Mouse (Mus musculus) cerebellum, adult 11-12 months (tissue): ENCODE results near the gene Zfp719.

ENCODE experiments used
- DNase-seq: peaks from one replicate; pipeline ENCODE4 v3.0.0; 2022

Gene Zfp719

DNA sequence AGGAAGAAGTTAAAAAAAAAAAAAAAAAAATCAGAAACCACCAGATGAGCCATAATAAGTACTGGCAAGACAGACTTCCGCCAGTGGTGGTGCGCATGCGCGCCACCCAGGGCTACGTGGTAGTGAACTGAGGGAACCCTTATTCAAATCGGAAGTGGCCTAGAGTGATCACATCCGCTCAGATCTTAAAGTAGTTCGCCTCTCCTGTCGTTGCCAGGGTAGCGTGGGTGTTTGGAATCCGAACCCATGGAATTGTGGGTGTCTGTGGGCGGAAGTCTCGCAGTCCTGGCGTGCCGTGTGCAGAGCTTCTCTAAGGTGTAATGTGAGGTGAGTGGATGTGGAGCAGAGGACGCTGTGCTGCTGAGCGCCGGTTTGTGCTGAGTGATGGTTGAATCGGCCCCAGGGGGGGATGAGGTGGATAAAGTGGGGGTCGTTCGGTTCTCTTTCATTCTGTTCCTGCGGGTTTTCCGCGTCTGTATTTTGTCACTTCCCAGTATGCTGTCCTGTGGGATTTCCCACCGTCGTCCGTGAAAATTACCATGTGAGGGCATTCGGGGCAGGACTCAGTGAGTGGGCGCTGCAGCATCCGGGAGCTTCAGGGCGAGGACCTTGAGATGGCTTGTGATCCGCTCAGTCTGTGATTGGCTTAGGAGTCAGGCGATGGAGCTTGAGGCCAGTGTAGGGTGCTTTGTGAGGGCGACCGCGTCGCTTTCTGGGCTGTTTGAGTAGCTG lies at the start of gene Zfp719:
Gene Zfp719 (plus strand): TSS at position 171 of the 732 bp plus-strand sequence.
- peak; percentile 96 for DNase-seq

- DNase-seq: no peak
Observed at GRCm38 (mm10) chr7:43530216-43530785, 49.1 kb upstream of the Zfp719 start.

DNA sequence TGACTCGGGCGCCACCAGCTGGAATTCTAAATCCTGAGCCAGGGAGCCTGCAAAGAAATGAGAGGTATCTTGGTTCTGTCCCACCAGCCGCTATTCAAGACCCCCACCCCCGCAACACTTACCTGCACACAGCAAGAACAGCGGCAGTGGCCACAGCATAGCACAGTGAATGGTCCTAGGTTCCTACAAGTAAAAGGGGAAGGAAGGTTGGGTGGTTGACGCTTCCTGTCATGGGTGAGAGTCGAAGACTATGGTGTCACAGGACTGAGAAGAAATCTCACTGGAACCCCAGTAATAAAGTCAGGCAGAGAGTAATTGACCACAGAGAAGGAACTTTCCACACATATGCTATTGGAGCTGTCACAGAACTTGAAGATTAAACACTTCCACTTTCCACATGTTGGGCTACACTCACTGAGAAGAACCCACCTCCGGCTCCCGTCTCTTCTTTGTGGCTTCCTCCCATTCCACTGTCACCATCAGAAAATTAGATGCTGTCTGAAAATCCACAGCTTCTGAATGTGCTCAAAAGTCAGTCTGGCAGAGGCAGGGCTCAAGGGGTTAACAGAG lies 46.4 kb upstream of the Zfp719 start:
- no peak for DNase-seq

DNA sequence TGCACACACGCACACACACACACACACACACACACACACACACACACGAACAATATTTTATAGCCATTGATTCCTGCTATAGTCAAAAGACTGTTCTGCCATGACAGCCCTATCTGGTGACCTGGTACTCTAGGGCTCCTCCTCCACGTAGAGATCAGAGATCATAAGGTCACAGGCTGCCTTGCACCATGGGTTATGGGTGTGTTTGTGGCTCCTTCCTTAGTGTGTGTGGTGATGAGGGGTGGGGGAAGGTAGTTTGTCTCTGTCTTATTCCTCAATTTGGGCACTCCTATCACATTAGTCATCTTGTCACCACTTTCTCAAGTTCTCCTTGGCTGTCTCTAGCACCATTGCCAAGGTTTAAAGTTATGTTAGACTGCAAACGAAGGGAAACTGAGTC lies 40.9 kb upstream of the Zfp719 start:
- DNase-seq: no peak

GRCm38 (mm10) chr7:43544225-43544977 lies 35.0 kb upstream of the Zfp719 start, which contains the start of gene Cd33:
Gene Cd33 (minus strand): TSS chr7:43544428.
- no peak for DNase-seq

GRCm38 (mm10) chr7:43545656-43546545 lies 33.5 kb upstream of the Zfp719 start:
- no peak for DNase-seq

DNA sequence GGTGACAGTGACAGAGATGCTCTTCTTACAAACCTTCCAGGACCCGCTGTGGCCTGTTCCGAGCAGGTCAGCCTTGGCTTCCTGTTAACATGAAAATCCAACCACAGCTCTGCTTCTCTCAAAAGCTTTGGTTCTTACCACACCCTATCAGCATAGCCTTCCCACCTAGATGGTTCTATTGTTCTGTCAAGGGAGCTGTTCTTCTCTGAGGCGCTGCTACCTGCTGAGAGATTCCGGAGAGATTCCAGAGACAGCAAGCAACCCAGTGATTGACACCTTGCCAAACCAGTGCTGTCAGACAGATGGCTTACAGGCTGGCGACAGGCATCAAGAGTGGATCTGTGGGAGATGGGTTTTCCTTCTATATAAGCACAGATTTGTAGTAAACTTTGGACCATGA lies 31.7 kb upstream of the Zfp719 start:
- DNase-seq: peak; percentile 81

DNA sequence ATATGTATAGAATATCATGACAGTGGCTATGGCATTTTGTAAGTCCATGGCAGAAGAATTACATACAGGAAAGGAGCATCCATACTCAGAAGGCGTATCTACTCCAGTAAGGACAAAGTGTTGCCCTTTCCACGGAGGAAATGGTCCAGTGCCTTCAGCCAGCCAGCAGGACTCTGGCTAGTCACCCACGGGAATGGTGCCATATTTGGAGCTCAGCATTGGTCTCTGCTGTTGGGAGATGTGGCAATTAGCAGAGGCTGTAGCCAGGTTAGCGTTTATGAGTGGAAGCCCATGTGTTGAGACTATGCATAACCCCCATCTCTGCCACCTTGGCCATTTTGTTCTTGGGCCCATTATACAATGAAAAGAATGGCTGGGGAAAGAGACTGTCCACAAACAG lies 31.2 kb upstream of the Zfp719 start:
- peak; percentile 51 for DNase-seq

GRCm38 (mm10) chr7:43553153-43553552 lies 26.3 kb upstream of the Zfp719 start:
- DNase-seq: no peak

DNA sequence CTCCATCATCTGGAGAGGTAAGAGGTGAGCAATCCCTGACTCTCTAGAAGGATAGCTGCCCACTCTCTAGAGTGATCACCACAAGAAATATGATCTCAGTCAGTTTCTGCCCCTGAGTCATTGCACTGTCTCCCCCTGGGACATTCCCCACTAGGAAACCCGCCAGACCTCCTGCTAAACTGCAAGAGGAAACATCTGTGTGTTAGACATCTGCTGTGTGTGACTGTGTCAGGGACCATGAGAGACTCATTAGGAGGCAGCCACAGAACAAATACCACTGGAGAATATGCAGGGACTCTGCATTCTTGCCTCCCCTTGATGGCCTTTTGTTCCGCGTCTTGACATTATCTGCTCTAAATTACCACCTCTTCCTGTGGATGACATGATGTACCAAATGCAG lies 24.9 kb upstream of the Zfp719 start:
- DNase-seq: no peak

GRCm38 (mm10) chr7:43555351-43555750 lies 24.1 kb upstream of the Zfp719 start:
- no peak for DNase-seq

DNA sequence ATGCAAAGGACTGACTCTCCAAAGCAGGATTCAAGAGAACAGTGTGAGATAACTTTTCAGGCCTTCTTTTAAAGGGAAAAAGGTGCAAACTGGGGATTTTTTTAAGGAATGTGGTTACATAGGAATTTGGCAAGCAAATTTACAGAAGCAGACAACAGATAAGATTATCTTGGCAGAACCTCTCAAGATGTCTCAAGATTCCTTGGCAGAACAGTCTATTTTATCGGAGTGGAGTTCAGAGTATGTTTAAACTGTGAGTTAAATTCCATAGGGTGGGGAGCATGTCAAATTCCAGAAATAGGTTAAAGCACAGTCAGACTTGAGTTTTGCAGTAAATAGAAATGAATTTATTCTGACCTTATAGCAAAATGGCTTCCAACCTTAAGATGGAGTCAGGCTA lies 22.5 kb upstream of the Zfp719 start:
- DNase-seq: no peak

DNA sequence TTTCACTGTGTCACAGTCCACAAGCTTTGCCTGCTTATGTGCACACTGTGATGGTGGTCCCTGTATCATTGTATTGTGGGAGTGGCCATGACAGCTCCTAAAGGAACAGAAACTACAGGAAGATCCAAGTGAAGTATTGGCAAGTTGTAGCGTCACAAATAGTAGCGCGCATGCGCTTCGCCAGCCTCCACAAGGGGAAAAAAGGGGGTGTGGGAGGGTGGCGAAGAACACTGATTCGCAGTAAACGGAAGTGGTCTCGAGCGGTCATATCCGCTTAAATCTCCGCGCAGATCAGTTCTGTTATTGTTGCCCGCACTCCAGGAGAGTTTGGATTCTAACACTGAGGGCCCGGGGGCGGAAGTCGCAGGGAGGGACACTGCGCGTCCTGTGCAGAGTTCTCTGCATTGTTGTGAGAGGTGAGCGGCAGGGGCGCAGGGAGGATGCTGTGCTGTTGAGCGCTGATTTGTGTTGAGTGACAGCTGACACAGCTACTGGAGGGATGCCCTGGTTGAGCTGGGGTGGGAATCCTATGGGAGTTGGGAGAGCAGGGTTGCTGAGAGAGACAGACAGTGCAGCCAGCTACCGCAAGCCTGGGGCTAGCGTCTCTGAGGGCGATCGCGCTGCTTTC lies 17.3 kb upstream of the Zfp719 start, which contains the start of gene Zfp658:
Gene Zfp658 (plus strand): TSS at position 251 of the 628 bp plus-strand sequence.
- DNase-seq: peak; percentile 86

GRCm38 (mm10) chr7:43562651-43563070 lies 16.7 kb upstream of the Zfp719 start:
- no peak for DNase-seq

GRCm38 (mm10) chr7:43563300-43563699 lies 16.1 kb upstream of the Zfp719 start:
- no peak for DNase-seq

- no peak for DNase-seq
Observed at GRCm38 (mm10) chr7:43571216-43571615, 8.2 kb upstream of the Zfp719 start.

- peak; percentile 51 for DNase-seq
Observed at GRCm38 (mm10) chr7:43580526-43580925, 1.1 kb downstream of the Zfp719 start.

- DNase-seq: no peak
Observed at GRCm38 (mm10) chr7:43584790-43585189, 5.4 kb downstream of the Zfp719 start.

DNA sequence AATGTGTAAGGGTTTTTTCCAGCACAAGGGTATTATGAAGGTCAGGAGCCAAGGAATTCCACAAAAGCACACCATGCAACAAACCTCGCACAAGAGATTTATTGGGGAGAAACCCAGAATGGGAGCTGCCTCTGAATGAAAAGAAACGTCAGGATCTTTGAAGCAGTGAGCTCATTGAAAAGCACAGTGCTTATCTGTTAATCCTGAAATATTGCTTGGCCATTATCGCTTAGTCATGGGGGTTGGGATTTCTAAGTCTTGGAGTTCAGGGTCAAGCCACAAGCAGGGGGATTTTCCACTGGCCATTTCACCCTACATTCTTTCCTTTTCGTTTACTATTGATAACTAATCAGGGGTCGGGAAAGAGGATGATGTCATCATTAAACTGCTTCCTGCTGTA lies 22.5 kb downstream of the Zfp719 start:
- no peak for DNase-seq

DNA sequence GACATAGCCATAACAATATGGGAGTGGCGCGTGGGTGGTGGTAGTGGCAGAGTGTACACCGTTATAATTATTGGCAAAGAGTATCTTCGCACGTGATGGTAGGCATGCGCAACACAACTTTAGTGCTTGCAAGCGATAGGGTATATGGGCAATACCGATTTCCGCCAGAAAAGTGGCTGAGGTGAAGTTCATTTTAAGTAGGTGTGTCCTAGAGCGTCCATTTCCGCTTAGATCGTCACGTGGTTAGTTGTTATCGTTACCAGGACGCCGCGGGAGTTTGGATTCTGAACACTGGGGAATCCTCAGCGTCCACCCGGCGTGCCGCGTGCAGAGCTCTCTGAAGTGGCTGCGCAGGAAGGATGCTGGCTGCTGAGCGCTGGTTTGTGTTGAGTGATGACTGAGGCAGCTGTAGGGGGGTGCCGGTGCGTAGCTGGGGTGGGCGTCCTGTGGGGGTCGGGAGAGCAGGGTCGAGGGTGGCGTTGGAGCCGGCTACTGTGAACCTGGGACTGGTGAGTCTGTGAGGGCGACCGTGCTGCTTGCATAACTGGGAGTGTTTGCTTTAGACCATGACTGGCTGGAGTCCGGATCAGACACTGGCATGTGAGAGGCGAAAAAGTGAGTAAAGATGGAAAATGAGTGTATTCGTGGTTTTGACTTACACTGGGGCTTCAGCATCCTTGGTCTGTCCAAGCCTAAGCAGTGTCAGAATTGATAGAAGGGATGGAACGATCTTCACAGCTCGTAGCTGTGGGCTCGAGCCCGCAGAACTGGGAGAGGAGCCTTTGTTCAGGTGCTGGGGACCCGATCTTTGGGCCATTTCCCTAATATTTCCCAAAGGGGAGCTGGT lies 27.7 kb downstream of the Zfp719 start, which contains the start of gene Zfp819:
Gene Zfp819 (plus strand): TSS at position 274 of the 847 bp plus-strand sequence.
- DNase-seq: no peak
